Mouse (Mus musculus) adrenal gland, postnatal 14 days (tissue): ENCODE results near the gene Sept6. TPM values are rescaled to one million over a fixed set of nuclear protein-coding genes. Genes with fewer than 3 reads are reported as not detected.

Experiments used
- DNase-seq: peaks from one replicate; pipeline ENCODE4 v3.0.0; 2021; ENCODE audit warnings: mixed read lengths
- total RNA-seq: library from RNA; stranded (reverse); gene quantifications from 2 replicates; pipeline ENCODE4 v1.2.3, GENCODE M21; 2021

Sept6 gene
- total RNA-seq, 1 experiment from 2014 or later, result 17.6 TPM

DNA sequence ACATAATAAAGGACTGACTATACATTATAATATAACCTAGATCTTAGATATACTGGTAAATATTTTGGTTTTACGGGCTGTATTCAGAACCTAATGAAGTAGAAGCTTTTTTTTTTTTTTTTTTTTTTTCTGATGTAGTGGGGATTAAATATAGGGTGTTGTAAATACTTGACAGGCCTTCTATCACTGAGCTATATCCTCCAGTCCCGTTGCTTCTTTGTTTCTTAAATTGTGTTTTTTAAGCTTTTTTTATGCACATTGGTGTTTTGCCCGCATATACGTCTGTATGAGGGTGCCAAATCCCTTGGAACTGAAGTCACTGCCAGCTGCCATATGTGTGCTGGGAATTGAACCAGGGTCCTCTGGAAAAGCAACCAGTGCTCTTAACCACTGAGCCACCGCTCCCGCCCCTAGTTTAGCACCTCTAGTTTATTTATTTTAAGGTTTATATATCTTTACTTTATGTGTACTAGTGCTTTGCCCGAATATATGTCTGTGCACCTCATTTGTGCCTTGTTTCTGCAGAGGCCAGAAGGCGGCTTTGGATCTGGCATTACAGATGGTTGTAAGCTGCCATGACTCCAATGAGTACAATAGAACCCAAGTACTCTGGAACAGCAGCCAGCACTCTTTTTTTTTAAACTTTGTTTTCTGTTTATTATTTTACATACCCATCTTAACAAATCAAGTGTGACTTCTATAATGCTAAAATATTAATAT, 126.8 kb downstream of the Sept6 start:
- DNase-seq, result no peak

DNA sequence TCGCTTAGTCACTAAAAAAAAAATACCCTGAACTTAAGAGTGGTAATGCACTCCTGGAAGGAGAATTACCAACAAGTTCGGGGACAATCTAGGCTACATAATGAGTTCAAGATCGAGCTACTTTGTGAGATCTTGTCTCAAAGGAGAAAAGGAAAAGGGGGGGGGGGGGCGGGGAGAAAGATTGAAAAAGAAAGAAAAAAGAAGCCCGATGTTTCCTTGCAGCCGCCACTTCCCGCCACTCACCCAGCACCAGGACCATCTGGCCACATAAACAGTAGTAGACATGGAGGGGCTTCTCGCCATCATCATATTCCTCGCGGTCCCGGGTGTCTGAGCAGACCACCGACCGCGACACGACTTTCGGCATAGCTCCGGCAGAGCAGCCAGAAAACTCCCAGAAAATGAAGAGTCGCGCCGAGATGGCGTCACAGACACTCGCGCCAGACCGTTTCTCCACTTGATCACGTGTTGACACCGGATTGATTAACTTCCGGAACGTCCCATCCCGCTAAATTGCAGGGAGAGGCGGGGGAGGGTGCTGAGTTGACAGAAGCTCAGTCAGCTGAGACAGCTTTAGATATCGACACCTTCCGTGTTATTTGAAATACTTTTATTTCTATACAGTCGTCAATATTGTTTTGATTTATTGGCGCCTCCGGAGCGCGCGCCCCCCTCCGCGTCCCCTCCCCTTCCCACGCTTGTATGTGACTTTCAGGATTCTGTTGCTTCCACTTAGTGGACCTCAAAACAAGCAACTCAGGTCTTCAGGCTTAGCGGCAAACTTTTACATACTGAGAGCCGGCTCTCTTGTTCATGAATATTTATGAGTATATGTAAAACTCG, 127.6 kb downstream of the Sept6 start:
- DNase-seq, result peak; percentile 87

Other genes with a start within 250 kb of the Sept6 start
- 1.6 and 2.1 TPM in 2 replicates for gene Slc25a43, start 248.1 kb downstream of the Sept6 start, total RNA-seq
- 588 and 637 TPM in 2 replicates for gene Slc25a5, start 196.1 kb downstream of the Sept6 start, total RNA-seq
- 62.5 and 64.4 TPM in 2 replicates for gene Ube2a, start 117.9 kb downstream of the Sept6 start, total RNA-seq
- gene C330007P06Rik, start 117.7 kb downstream of the Sept6 start, total RNA-seq, result 47.0 and 51.0 TPM in 2 replicates
- 10.2 and 10.7 TPM in 2 replicates for gene Nkrf, start 88.9 kb downstream of the Sept6 start, total RNA-seq
- 0.37 and 0.71 TPM in 2 replicates for gene Sowahd, start 57.1 kb upstream of the Sept6 start, total RNA-seq
- 548 and 634 TPM in 2 replicates for gene Rpl39, start 93.6 kb upstream of the Sept6 start, total RNA-seq
- gene Upf3b, start 118.5 kb upstream of the Sept6 start, total RNA-seq, result 16.2 and 21.1 TPM in 2 replicates
- gene Nkap, start 135.0 kb upstream of the Sept6 start, total RNA-seq, result 12.7 and 16.5 TPM in 2 replicates
- gene Akap14, start 177.0 kb upstream of the Sept6 start, total RNA-seq, result not detected in 2 replicates
- 610 and 644 TPM in 2 replicates for gene Ndufa1, start 199.4 kb upstream of the Sept6 start, total RNA-seq
- gene Rnf113a1, start 199.5 kb upstream of the Sept6 start, total RNA-seq, result 4.1 and 4.2 TPM in 2 replicates
- gene Gm9, start 219.2 kb upstream of the Sept6 start, total RNA-seq, result not detected in 2 replicates
- gene Rhox1, start 230.5 kb upstream of the Sept6 start, total RNA-seq, result not detected in 2 replicates